Mouse (Mus musculus) limb, embryonic 14.5 days (tissue): ENCODE measurements around the gene Aatf. TPM values are rescaled to one million over a fixed set of nuclear protein-coding genes. Genes with fewer than 3 reads are reported as not detected.

Experiments used
- ATAC-seq: fragments of 200-750 bp; cut with Nextera tagmentation; 2 replicates; pipeline ENCODE4 v1.8.0; 2017; ENCODE audit warnings: low read depth, moderate number of reproducible peaks, moderate TSS enrichment; ENCODE audit not compliant: low FRiP score
- DNase-seq: peaks from one replicate; pipeline ENCODE4 v3.0.0-alpha.2; 2015; ENCODE audit warnings: low spot score
- H3K27ac ChIP-seq: fragments of 300-500 bp; sonication (generic); replicated peaks from 2 replicates; pipeline ENCODE4 v1.5.1; 2014; ENCODE audit warnings: low read depth, mild to moderate bottlenecking, low read length, moderate library complexity, mixed read lengths
- H3K27me3 ChIP-seq: fragments of 300-500 bp; sonication (generic); 2 replicates; pipeline ENCODE4 v1.6.1; 2014; ENCODE audit warnings: low read length, mixed read lengths; ENCODE audit not compliant: control insufficient read depth, insufficient read depth
- H3K36me3 ChIP-seq: fragments of 300-500 bp; sonication (generic); 2 replicates; pipeline ENCODE4 v1.6.1; 2014; ENCODE audit warnings: mild to moderate bottlenecking, low read length, moderate library complexity, mixed read lengths; ENCODE audit not compliant: control insufficient read depth, insufficient read depth
- H3K4me1 ChIP-seq: fragments of 300-500 bp; sonication (generic); 2 replicates; pipeline ENCODE4 v1.6.1; 2014; ENCODE audit warnings: antibody characterized with exemption, low read length, mixed read lengths; ENCODE audit not compliant: control insufficient read depth, insufficient read depth
- H3K4me2 ChIP-seq: fragments of 300-500 bp; sonication (generic); replicated peaks from 2 replicates; pipeline ENCODE4 v1.6.1; 2014; ENCODE audit warnings: low read depth, mild to moderate bottlenecking, low read length, moderate library complexity; ENCODE audit not compliant: severe bottlenecking
- H3K4me3 ChIP-seq: fragments of 300-500 bp; sonication (generic); replicated peaks from 2 replicates; pipeline ENCODE4 v1.5.1; 2014; ENCODE audit warnings: low read length
- H3K9ac ChIP-seq: fragments of 300-500 bp; sonication (generic); 2 replicates; pipeline ENCODE4 v1.6.1; 2014; ENCODE audit warnings: mild to moderate bottlenecking, low read depth, low read length, moderate library complexity; ENCODE audit not compliant: severe bottlenecking
- H3K9me3 ChIP-seq: fragments of 300-500 bp; sonication (generic); 2 replicates; pipeline ENCODE4 v1.6.1; 2016; ENCODE audit warnings: low read length; ENCODE audit not compliant: control insufficient read depth
- POLR2A ChIP-seq: fragments of 200-500 bp; IDR thresholded peaks from 2 replicates; pipeline ENCODE4 v1.8.0; 2012; ENCODE audit warnings: inconsistent platforms, mild to moderate bottlenecking, moderate library complexity, borderline replicate concordance; ENCODE audit not compliant: insufficient read depth, insufficient read length; ENCODE audit errors: extremely low read depth
- WGBS: fragments of 180-500 bp; shearing (Covaris S2); extraction: QIAGEN DNeasy Blood & Tissue Kit; methylation state at CpG from one replicate; pipeline ENCODE4 v1.1.7; 2014; 5-methylcytosine and 5-hydroxymethylcytosine counted together
- polyA plus RNA-seq, 2 experiments: library from polyadenylated mRNA; depleted of rRNA in 1 of 2; stranded (reverse) in 1 of 2; unstranded in 1 of 2; fragments of >200 nt; fragmentation: Nextera tagmentation in 1 of 2; extraction: Ambion mirVana in 1 of 2; gene quantifications; 2 replicates each; pipeline versions ENCODE4 v1.2.1 to v1.2.3; 2012 to 2014

The Aatf gene
- polyA plus RNA-seq, 2 experiments: 12.3 to 44.8 TPM

- Histone ChIP-seq H3K4me2 (no peak overlapping the region), H3K36me3 (peaks cover under 1% of the 10 kb centered on the region; the same call in 1 of the 2 replicates), H3K27me3 (no peaks in the 10 kb centered on the region), H3K9ac (no peak overlapping the region), H3K9me3 (no peaks in the 10 kb centered on the region), H3K27ac (no peak overlapping the region), H3K4me1 (no peaks in the 10 kb centered on the region), H3K4me3 (no peak overlapping the region)
- WGBS: 79% methylated on average over 4 of the region's 4 CpGs
- ATAC-seq (no peak), DNase-seq (no peak)
- TF ChIP-seq POLR2A: no peak
These were observed 83.0 kb downstream of the Aatf start for GRCm38 (mm10) chr11:84430336-84430735.

DNA sequence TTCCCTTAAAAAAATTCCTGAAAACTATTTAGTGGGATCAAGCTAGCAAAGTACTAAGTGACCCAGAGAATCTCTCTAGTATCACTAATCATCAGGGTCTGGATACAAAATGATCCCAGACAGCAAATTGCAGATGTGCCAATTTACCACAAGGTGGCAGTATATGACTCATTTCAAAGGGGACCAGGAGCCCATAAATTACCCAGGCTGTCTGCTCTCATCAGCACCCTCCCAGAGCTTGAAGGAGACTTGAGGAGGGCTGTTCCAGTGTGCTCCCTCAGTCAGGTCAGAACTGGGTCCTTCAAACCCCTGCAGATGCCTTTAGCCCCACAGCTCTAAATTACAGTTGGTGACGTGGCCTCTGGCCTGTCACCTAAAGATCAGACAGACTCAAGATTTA, 83.7 kb downstream of the Aatf start:
- WGBS: 60% methylated on average over 1 of the region's 1 CpGs
- Histone ChIP-seq H3K4me2 (no peak overlapping the region), H3K27ac (no peak overlapping the region), H3K4me3 (no peak overlapping the region), H3K9me3 (no peaks in the 10 kb centered on the region), H3K36me3 (no peaks in the 10 kb centered on the region), H3K27me3 (no peaks in the 10 kb centered on the region), H3K9ac (no peak overlapping the region), H3K4me1 (no peaks in the 10 kb centered on the region)
- ATAC-seq (no peak), DNase-seq (peak; percentile 71)
- no peak for TF ChIP-seq POLR2A

DNA sequence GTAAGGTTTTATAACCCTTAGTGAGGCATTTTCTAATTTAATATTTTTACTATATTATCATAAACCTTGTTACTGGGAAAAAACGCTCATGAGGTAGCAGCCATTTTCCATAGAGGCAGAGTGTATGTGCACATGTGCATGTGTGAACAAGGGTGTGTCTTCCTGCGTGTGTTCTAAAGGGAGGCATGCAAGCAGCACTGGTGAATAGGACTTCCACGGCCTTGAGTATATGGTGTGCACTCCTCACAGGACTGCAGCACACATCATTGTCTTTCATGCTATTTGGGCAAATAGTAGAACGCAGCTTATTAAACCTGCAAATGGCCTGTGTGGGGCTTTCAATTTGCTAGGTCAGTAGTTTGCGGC, 86.7 kb downstream of the Aatf start:
- no peak for TF ChIP-seq POLR2A

DNA sequence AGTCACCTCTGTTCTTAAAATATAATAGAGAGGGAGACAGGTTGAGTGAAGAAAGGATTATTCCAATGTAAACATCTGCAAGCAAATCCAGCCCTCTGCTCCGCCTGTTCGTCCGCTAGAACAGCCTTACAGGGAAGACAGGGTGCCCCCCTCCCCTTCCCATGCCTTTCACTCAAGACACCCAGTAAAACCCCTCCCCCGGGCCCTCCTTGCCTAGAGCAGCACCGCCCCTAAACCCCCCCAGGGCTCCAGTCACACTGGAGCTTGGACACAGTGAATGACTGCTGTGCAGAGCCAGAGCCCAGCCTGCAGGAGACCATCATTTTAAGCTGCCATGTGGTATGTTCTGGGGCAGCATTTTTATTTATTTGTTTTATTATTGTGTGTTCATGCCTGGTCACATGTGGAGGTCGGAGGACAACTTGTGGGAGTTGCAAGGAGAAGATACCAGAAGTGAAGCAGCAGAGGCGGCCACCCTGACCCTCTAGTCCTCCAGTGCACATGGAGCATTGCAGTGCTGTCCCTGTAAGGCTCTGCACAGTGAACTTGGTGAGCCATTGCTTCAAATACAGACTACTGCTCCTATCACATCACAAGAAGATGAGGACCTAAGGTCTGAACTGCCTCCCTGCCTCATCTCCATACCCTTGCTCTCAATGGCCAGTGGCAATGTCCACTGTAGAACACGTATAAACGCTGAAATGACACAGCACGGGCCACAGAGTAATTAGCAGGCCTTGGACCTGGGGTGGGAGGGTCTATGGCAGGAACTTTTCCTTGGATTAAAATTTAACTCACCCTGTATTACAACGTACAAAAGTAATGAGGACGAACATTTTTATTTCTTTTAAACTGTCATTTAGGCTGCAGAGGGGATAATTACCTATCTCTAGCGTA, 87.3 kb downstream of the Aatf start:
- no peak for ATAC-seq
- Histone ChIP-seq H3K27me3 (no peaks in the 10 kb centered on the region), H3K9ac (no peak overlapping the region), H3K36me3 (no peaks in the 10 kb centered on the region), H3K4me2 (no peak overlapping the region), H3K4me1 (peaks cover 8% of the 10 kb centered on the region; the same call in 1 of the 2 replicates), H3K27ac (no peak overlapping the region), H3K4me3 (no peak overlapping the region), H3K9me3 (no peaks in the 10 kb centered on the region)
- DNase-seq: no peak
- no peak for TF ChIP-seq POLR2A
- 63% methylated on average over 13 of the region's 13 CpGs for WGBS

More for the DNA sequence above, 86.7 kb downstream of the Aatf start:
- no peaks in the 10 kb centered on the region for H3K9me3 ChIP-seq
- 83% methylated on average over 5 of the region's 5 CpGs for WGBS
- no peak overlapping the region for H3K4me2 ChIP-seq
- no peak overlapping the region for H3K4me3 ChIP-seq
- H3K27me3 ChIP-seq: no peaks in the 10 kb centered on the region
- H3K36me3 ChIP-seq: no peaks in the 10 kb centered on the region
- H3K9ac ChIP-seq: no peak overlapping the region
- no peak for ATAC-seq
- DNase-seq: no peak
- peaks cover 6% of the 10 kb centered on the region; the same call in 1 of the 2 replicates for H3K4me1 ChIP-seq
- H3K27ac ChIP-seq: no peak overlapping the region

DNA sequence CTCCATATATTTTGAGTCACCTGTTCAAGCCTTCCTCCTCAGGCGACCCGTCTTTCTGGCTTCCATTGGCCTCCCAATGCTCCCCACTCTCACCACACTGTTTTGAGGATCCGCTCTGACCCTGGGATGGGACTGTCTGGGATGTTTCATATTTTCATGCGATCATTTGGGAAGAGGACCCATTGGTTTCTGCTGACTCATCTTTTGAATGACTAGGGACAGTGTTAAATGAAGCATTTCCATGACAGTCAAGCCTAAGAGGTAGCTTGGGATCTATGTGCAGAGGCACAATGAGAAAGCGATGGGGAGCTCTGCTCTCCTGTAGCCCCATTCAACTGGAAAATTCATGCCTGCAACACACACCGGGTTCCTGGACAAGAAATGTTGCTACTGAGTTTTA, 92.5 kb downstream of the Aatf start:
- ATAC-seq: no peak
- no peak for DNase-seq
- Histone ChIP-seq H3K9me3 (no peaks in the 10 kb centered on the region), H3K9ac (no peak overlapping the region), H3K4me2 (no peak overlapping the region), H3K27ac (no peak overlapping the region), H3K4me3 (no peak overlapping the region), H3K27me3 (no peaks in the 10 kb centered on the region), H3K4me1 (peaks cover 8% of the 10 kb centered on the region; the same call in 1 of the 2 replicates), H3K36me3 (no peaks in the 10 kb centered on the region)
- no peak for TF ChIP-seq POLR2A
- WGBS: 91% methylated on average over 6 of the region's 6 CpGs
